Mouse (Mus musculus) WW6 (cell line): ENCODE measurements around the gene Sox21.

Experiments used
- DNase-seq: peaks from one replicate; pipeline ENCODE4 v3.0.0-alpha.2; 2013; ENCODE audit warnings: low read depth, low spot score

Sox21 gene

GRCm38 (mm10) chr14:118236886-118237289 lies at the start of gene Sox21:
Gene Sox21, minus strand, starts transcription at chr14:118237030.
- peak; percentile 63 for DNase-seq

GRCm38 (mm10) chr14:118286096-118286495 lies 49.3 kb upstream of the Sox21 start:
- DNase-seq: no peak

DNA sequence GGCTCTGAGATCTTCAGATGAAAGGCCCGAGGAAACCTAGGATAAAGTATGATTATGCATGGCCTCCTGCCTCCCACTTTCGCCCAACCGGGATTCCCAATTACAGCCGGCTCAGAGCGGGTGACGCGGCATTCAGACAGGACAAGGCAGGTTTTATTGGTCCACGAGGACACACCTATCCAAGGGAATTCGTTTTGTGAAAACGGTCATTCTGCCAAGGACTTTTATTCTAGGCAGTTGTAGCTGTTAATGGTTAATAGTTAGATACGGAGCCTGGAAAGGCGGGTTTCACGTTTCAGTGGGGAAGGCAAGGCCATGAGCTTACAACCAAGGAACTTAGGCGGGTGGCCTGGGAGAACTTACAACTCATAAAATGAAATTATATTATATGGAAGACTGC lies 46.1 kb upstream of the Sox21 start:
- no peak for DNase-seq

- no peak for DNase-seq
Observed at GRCm38 (mm10) chr14:118282272-118282671, 45.4 kb upstream of the Sox21 start.

- DNase-seq: no peak
Observed at GRCm38 (mm10) chr14:118277704-118278498, 41.1 kb upstream of the Sox21 start.

- no peak for DNase-seq
Observed at GRCm38 (mm10) chr14:118272594-118273555, 36.0 kb upstream of the Sox21 start.

DNA sequence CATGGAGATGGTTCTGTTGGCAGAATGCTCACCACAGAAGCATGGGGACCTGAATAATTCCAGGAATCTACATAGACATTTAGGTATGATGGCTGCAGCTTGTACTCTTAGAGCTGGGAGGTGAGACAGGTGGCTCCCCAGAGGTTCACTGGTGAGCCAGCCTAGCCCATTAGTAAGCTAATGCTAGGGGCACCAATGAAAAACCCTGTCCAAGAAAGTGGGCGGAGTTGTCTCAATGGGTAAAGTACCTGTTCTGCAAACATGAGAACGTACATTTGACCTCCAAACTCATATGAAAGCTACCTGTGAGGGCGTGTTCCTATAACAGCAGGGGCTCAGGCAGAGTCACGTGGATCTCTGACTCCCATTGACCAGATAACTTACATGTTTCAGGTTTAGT lies 32.0 kb upstream of the Sox21 start:
- DNase-seq: no peak

GRCm38 (mm10) chr14:118266660-118267059 lies 29.8 kb upstream of the Sox21 start, which contains the start of gene Gm9376:
Gene Gm9376, plus strand, starts transcription at chr14:118266960.
- no peak for DNase-seq

DNA sequence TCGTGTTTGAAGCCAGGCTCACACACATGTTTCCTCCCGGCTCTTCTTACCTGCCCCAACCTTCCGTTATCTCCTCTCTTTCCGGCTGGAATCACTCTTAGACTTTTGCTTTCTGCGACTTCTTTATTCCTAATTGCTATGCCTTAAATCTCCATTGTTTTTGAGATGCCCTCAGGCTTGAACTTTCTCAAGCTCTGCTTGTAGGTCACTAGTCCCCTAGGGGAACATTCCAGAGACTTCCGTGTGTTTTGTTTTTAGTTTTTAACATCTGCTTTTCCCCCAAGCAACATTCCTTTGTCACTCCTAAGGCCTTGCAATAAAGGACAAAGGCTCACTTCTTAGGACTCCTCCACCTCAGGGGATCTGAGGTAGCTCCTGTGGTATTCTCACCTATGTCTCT lies 16.6 kb upstream of the Sox21 start:
- no peak for DNase-seq

DNA sequence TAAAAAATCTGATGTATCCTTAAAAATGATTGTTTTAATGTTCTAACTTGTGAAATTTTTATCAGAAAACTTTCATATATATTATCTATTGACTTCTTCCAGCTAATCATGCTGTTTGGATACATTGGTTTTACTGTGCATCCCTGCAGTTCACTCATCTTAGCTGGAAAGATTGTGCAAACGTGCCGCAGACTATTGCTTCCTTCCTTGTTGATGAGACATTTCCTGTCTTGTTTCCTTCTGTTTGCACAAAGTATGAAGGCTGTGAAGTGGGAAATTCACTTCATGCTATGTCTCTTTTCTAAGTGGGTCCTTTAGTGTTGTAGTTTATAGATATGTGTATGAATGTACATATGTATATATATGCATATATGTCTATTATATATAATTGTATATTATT lies 4.6 kb upstream of the Sox21 start:
- no peak for DNase-seq

DNA sequence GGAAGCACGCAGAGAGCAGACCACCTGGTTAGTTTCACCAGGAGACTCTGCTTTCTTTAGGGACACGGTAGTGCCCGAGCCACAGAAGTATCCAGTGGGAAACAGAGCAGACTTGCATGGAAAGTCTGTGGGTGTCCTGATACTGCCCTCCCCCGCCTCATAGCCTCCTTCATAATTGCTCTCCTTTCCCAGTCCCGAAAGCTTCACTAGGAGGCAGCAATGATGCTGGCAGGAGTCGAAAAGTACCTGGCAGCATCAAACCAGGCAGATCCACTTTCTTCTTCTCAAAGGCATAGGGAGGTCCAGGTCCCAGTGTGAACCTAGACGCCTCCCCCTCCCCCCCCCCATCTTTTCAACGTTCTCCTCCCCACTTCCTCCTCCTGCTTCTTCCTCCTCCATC lies 2.5 kb upstream of the Sox21 start:
- no peak for DNase-seq

- DNase-seq: no peak
Observed at GRCm38 (mm10) chr14:118237786-118238185, 956 bp upstream of the Sox21 start.

DNA sequence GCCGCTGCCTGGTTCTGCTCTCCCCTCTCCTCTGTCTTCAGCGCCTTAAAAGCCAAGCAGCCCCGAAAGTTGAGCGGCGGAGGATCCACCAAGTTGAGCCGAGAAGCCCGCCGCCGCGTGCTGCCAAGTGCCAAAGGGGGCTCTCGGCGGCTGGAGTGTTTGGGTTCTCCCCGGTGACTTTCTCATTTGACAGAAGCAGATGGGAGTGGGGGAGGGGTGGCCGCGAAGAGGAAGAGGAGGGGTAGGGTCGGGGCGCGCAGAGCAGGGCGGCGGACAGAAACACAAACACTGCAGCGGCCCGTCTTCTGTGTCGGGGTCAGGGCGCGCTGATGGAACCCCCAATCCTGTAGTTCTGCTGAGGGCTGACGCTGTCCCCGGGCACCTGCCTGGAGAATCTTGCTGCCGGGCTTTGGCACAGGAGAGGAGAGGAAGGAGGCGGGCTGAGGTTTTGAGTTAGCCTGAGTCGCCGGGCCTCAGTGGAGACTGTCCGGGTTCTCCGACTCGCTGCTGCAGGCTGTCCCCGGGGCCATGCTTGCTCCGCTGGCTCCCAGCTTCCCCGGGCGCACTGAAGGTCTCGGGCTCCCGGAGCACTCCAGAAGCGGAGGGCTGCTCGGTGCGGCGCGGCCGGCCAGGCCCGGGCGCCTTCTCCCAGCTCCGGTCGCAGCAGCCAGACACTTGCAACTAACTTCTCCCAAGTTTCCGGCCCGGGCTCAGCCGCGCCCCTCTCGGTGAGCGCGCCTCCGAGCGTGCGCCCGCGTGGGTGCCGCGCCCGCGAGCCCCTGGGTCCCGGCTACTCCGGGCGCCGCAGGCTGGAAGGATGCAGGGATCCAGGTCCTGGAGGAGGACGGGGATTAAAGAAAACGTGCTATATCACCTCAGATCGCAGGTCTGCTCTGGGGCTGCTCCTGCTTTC lies 601 bp downstream of the Sox21 start:
- no peak for DNase-seq

DNA sequence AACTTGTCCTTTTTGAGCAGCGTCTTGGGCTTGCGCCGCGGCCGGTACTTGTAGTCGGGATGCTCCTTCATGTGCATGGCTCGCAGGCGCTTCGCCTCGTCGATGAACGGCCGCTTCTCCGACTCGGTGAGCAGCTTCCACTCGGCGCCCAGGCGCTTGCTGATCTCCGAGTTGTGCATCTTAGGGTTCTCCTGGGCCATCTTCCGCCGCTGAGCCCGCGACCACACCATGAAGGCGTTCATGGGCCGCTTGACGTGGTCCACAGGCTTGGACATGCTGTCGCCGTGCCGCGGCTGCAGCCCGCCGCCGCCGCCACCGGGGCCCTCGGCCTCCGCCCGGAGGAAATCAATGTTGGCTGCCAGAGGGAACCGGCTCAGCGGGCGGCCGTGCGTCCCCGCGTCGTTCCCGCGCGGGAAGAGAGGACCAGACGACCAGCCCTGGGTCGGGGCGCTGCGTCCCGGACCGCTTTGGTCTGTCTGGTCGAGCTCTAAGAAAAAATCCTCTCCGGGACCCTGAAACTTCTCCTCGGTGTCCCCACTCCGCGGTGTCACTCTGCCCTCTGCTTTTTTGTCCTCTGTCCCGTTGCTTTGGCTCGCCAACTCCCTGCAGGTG lies 1.4 kb downstream of the Sox21 start:
- no peak for DNase-seq

DNA sequence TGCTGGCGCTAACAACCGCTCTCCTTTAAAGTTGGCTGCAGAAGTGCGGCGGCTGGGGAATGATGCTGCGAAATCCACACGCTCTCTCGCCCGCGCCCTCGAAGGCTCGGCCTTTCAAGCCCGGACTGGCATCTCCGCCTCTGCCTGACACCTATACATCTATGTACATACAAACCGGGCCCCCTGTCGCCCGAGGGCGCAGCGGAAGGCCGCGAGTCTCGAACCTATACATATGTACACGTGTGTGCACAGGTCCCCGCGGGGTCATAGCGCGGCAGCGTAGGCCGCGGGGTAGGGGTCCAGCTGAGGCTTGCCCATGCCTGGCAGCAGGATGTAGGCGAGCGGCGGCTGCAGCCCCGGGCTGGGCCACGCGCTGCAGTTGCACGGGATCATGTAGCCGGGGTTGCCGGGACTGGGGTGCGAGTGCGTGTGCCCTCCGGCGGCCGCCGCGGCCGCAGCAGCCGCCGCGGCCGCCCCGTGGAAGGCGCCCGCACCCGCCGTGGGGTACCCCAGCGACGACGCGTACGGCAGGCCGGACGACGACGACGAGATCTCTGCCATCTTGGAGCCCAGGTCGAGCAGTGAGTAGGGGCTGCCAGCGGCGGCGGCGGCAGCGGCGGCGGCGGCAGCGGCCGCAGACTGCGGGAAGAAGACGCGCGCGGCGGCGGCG lies 2.2 kb downstream of the Sox21 start:
- DNase-seq: no peak

DNA sequence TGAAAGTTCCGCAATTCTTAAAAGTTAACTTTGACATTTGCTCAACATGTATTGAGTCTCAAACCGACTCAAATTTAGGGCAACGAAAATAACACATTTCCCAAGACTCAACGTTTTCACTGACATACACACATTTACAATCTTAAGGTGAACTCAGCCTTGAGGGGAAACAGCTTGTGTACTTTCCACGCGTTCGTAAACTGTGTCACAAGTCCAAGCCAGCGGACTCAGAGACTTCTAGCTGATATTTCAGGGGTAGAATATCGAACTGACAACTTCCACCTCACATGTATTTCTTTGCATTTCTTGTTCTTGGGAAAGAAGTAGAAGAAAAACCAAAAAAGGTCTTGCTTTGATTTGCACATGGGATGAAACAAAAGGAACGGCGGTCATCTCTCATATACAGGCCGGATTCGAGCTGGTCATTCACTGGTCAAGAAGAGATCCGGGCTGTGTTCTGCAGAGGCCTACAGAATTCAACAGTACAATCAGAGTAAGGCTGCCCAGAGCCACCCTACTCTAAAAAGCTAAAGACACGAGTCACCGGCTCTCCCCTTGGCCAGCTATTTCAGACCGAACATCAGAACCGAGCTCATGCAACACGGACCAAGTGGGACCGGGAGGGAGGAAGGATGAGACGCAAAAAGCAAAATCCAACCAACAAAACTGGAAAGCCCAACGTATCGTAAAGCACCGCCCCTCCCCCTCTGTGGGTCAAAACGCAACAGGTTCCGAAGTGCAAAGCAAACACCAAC lies 2.9 kb downstream of the Sox21 start:
- DNase-seq: no peak

- DNase-seq: no peak
Observed at GRCm38 (mm10) chr14:118232381-118232970, 4.4 kb downstream of the Sox21 start.

GRCm38 (mm10) chr14:118226471-118227155 lies 10.2 kb downstream of the Sox21 start:
- no peak for DNase-seq

DNA sequence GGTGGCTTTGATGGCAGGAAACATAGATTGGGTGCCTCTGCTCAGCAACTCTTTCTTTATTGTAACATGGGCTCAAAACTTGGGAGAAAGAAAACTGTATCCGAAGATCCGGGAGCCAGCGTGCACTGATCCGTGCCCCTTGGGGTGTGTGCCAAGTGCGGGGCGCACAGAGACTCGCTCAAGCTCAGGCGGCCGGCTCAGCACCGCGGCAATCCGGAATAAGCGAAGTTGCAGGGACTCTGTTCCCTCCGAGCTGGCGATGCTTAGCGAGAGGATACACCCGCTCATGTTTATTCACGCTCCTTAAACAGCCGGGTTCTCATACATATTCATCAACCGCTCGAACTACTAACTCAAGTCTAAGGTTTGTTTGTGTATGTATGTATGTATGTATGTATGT lies 10.9 kb downstream of the Sox21 start:
- DNase-seq: no peak
